Mouse (Mus musculus) bone marrow macrophage, adult 2 months (primary cell): ENCODE results near the gene Map3k11.

Source experiments
- CTCF ChIP-seq: IDR thresholded peaks from 2 replicates; pipeline ENCODE4 v1.5.1; 2012; ENCODE audit warnings: low read depth, mild to moderate bottlenecking, low read length, moderate library complexity
- POLR2A ChIP-seq: IDR thresholded peaks from 2 replicates; pipeline ENCODE4 v1.6.1; 2012; ENCODE audit warnings: mild to moderate bottlenecking, low read depth, low read length, borderline replicate concordance

DNA sequence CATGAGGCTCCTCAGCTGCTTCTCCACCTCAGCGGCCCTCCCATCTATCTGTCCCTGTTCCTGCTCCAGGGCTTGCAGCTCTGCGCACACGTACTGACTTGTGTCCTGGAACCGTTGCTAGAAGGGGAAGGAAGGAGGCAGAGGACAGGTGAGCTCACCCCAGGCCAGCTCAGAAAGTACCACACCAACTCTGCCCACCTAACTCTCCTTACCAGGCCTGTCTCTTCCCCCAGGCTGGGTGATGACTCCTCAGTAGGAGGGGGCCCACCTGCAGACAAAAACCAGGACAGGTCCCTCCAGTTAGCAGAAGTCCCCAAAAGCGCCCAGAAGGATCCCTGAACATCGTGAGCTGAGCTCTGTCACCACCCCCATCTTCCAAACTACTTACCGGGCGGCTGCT is 22.0 kb downstream of the Map3k11 start:
- TF ChIP-seq CTCF (no peak), POLR2A (no peak)
